Mouse (Mus musculus): Measurements from ENCODE around the gene Thbs2.

- TF ChIP-seq CTCF (IDR thresholded peaks at IDR 0.05; ENCODE audit: control insufficient read depth, insufficient read depth, insufficient read length): no peak
- TF ChIP-seq MYOD1 (IDR thresholded peaks at IDR 0.05; ENCODE audit: control insufficient read depth, insufficient read length, low read depth): no peak
- no peak for TF ChIP-seq MAX (IDR thresholded peaks at IDR 0.05)
- TF ChIP-seq USF1 (IDR thresholded peaks at IDR 0.05; ENCODE audit: low read depth): no peak
Observed at GRCm38 (mm10) chr17:14714374-14714773, 20.3 kb upstream of the Thbs2 start.
